Mouse (Mus musculus) heart, postnatal 0 days (tissue): ENCODE results near the gene Rab11fip3.

Source experiments
- CTCF ChIP-seq: IDR thresholded peaks from 2 replicates; pipeline ENCODE4 v1.5.1; 2016; ENCODE audit warnings: antibody characterized with exemption, control low read depth, low read depth
- EP300 ChIP-seq: IDR thresholded peaks from 2 replicates; pipeline ENCODE4 v1.6.1; 2016; ENCODE audit warnings: antibody characterized with exemption, low read depth

- TF ChIP-seq CTCF = no peak
- no peak for TF ChIP-seq EP300
Observed at GRCm38 (mm10) chr17:26052706-26053105, 16.6 kb downstream of the Rab11fip3 start.
